Mouse (Mus musculus): ENCODE data around the gene Evi2a.

Evi2a gene

GRCm38 (mm10) chr11:79530333-79530761 is at the start of gene Evi2a, which contains the start of gene Evi2:
Gene Evi2a (minus strand): TSS chr11:79530609.
Gene Evi2 (minus strand): TSS chr11:79530589.
- DNase-seq (ENCODE audit: low spot score), result no peak

- peak; percentile 88 for DNase-seq (ENCODE audit: low spot score)
Measured at GRCm38 (mm10) chr11:79577741-79578140, 47.3 kb upstream of the Evi2a start.

GRCm38 (mm10) chr11:79575383-79576073 is 45.1 kb upstream of the Evi2a start:
- DNase-seq (ENCODE audit: low spot score), result no peak

- DNase-seq (ENCODE audit: low spot score), result no peak
Measured at GRCm38 (mm10) chr11:79573836-79574235, 43.4 kb upstream of the Evi2a start.

- DNase-seq (ENCODE audit: low spot score), result no peak
Measured at GRCm38 (mm10) chr11:79570319-79570718, 39.9 kb upstream of the Evi2a start.

GRCm38 (mm10) chr11:79568197-79568911 is 37.9 kb upstream of the Evi2a start:
- DNase-seq (ENCODE audit: low spot score), result no peak

GRCm38 (mm10) chr11:79566947-79567346 is 36.5 kb upstream of the Evi2a start:
- no peak for DNase-seq (ENCODE audit: low spot score)

GRCm38 (mm10) chr11:79563493-79563892 is 33.1 kb upstream of the Evi2a start:
- DNase-seq (ENCODE audit: low spot score), result no peak

- DNase-seq (ENCODE audit: low spot score), result no peak
Measured at GRCm38 (mm10) chr11:79560536-79560935, 30.1 kb upstream of the Evi2a start.

GRCm38 (mm10) chr11:79552622-79553021 is 22.2 kb upstream of the Evi2a start:
- no peak for DNase-seq (ENCODE audit: low spot score)

- no peak for DNase-seq (ENCODE audit: low spot score)
Measured at GRCm38 (mm10) chr11:79536293-79536692, 5.9 kb upstream of the Evi2a start.

GRCm38 (mm10) chr11:79535554-79535953 is 5.1 kb upstream of the Evi2a start:
- no peak for DNase-seq (ENCODE audit: low spot score)

GRCm38 (mm10) chr11:79533950-79534690 is 3.7 kb upstream of the Evi2a start:
- no peak for DNase-seq (ENCODE audit: low spot score)

- no peak for DNase-seq (ENCODE audit: low spot score)
Measured at GRCm38 (mm10) chr11:79533311-79533710, 2.9 kb upstream of the Evi2a start.

- DNase-seq (ENCODE audit: low spot score), result no peak
Measured at GRCm38 (mm10) chr11:79531485-79531884, 1.1 kb upstream of the Evi2a start.

- DNase-seq (ENCODE audit: low spot score), result no peak
Measured at GRCm38 (mm10) chr11:79530774-79531173, 365 bp upstream of the Evi2a start.

GRCm38 (mm10) chr11:79529736-79530135 is 673 bp downstream of the Evi2a start:
- no peak for DNase-seq (ENCODE audit: low spot score)

- no peak for DNase-seq (ENCODE audit: low spot score)
Measured at GRCm38 (mm10) chr11:79529226-79529625, 1.2 kb downstream of the Evi2a start.

- no peak for DNase-seq (ENCODE audit: low spot score)
Measured at GRCm38 (mm10) chr11:79528601-79529000, 1.8 kb downstream of the Evi2a start.

GRCm38 (mm10) chr11:79527739-79528384 is 2.5 kb downstream of the Evi2a start:
- DNase-seq (ENCODE audit: low spot score), result no peak

GRCm38 (mm10) chr11:79527015-79527738 is 3.2 kb downstream of the Evi2a start:
- DNase-seq (ENCODE audit: low spot score), result no peak

- no peak for DNase-seq (ENCODE audit: low spot score)
Measured at GRCm38 (mm10) chr11:79526549-79526948, 3.9 kb downstream of the Evi2a start.
